Mouse (Mus musculus): ENCODE results near the gene Ppp2r5a. TPM values are rescaled to one million over a fixed set of nuclear protein-coding genes. Genes with fewer than 3 reads are reported as not detected.

Ppp2r5a gene
- total RNA-seq, 2 experiments from 2014 or later = 192 to 197 TPM

GRCm38 (mm10) chr1:191380843-191381242 lies 22.2 kb downstream of the Ppp2r5a start:
- DNase-seq = no peak

GRCm38 (mm10) chr1:191378080-191378479 lies 25.0 kb downstream of the Ppp2r5a start:
- DNase-seq = no peak

GRCm38 (mm10) chr1:191375644-191375998 lies 27.5 kb downstream of the Ppp2r5a start:
- no peak for DNase-seq

GRCm38 (mm10) chr1:191374993-191375643 lies 28.0 kb downstream of the Ppp2r5a start:
- no peak for DNase-seq

GRCm38 (mm10) chr1:191369140-191369539 lies 33.9 kb downstream of the Ppp2r5a start:
- no peak for DNase-seq

- DNase-seq = no peak
Observed at GRCm38 (mm10) chr1:191368193-191368592, 34.9 kb downstream of the Ppp2r5a start.

- DNase-seq = peak in 1 of 2 experiments; percentile 26
Observed at GRCm38 (mm10) chr1:191364477-191364876, 38.6 kb downstream of the Ppp2r5a start.

GRCm38 (mm10) chr1:191362412-191362811 lies 40.7 kb downstream of the Ppp2r5a start:
- no peak for DNase-seq

GRCm38 (mm10) chr1:191359478-191359877 lies 43.6 kb downstream of the Ppp2r5a start:
- DNase-seq = no peak

GRCm38 (mm10) chr1:191356936-191357335 lies 46.1 kb downstream of the Ppp2r5a start:
- DNase-seq = no peak

- no peak for DNase-seq
Observed at GRCm38 (mm10) chr1:191353836-191354235, 49.2 kb downstream of the Ppp2r5a start.

- peak; percentile 36 to 55 for DNase-seq
Observed at GRCm38 (mm10) chr1:191352786-191353488, 50.1 kb downstream of the Ppp2r5a start.

GRCm38 (mm10) chr1:191350355-191350754 lies 52.7 kb downstream of the Ppp2r5a start:
- DNase-seq = no peak

- DNase-seq = no peak
Observed at GRCm38 (mm10) chr1:191349486-191350037, 53.5 kb downstream of the Ppp2r5a start.

GRCm38 (mm10) chr1:191348996-191349395 lies 54.1 kb downstream of the Ppp2r5a start:
- DNase-seq = no peak

- no peak for DNase-seq
Observed at GRCm38 (mm10) chr1:191348592-191348991, 54.5 kb downstream of the Ppp2r5a start.

- no peak for DNase-seq
Observed at GRCm38 (mm10) chr1:191347602-191348001, 55.5 kb downstream of the Ppp2r5a start.

- no peak for DNase-seq
Observed at GRCm38 (mm10) chr1:191340530-191340929, 62.5 kb downstream of the Ppp2r5a start.

- DNase-seq = no peak
Observed at GRCm38 (mm10) chr1:191339876-191340275, 63.2 kb downstream of the Ppp2r5a start.

- no peak for DNase-seq
Observed at GRCm38 (mm10) chr1:191334500-191334899, 68.6 kb downstream of the Ppp2r5a start.

- no peak for DNase-seq
Observed at GRCm38 (mm10) chr1:191330356-191330755, 72.7 kb downstream of the Ppp2r5a start.

- DNase-seq = peak; percentile 29 to 62
Observed at GRCm38 (mm10) chr1:191328019-191328441, 75.0 kb downstream of the Ppp2r5a start.

- no peak for DNase-seq
Observed at GRCm38 (mm10) chr1:191327258-191327657, 75.8 kb downstream of the Ppp2r5a start.

Data from adrenal gland, postnatal 36 days (tissue).